Mouse (Mus musculus) kidney, postnatal 14 days (tissue): Measurements from ENCODE around the gene Gm16485.
A peak's percentile ranks its signal among the peaks of the same experiment; 100 is the strongest.

ENCODE experiments used
- DNase-seq: peaks from one replicate; pipeline ENCODE4 v3.0.0; 2022; ENCODE audit warnings: mixed read lengths

Gm16485 gene

DNA sequence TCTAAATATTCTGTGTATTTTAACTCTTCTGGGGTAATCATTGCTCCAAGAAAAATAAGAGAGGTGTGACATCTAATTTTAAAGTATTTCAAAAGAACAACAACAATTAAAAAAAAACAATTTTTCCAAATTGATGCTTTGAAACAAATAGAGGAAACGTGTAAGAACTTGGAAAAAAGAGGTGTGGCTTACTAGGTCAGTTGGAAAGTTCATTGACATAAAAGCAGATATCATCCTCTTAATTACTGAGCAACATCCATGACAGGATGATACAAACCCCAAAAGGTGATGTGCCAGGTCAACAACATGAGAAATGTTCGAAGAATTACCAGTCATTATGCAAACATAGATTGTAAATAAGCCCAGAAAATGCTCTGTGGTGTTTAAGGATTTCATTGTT, at the start of gene Gm16485:
Gm16485 (plus strand) TSS at position 301 of the 400 bp plus-strand sequence.
- no peak for DNase-seq

DNA sequence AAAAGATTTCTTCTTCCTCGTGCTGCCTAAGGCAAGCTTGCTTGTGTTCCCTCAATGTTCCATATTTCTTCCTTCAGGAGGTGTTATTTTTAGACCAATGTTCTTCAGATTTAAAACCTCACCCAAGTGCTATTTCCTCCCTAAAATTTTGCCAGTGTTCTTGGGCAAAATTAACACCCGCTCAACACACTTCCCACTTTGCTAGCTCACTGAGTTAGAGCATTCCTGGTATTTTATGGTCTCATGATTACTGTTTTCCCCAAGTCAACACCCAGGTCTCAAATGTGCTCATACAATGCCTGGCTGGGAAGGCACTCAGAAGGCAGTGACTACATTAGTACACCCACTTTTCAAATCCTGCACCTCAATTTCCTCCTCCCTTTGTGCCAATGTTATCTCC, 44.0 kb upstream of the Gm16485 start:
- DNase-seq: no peak

DNA sequence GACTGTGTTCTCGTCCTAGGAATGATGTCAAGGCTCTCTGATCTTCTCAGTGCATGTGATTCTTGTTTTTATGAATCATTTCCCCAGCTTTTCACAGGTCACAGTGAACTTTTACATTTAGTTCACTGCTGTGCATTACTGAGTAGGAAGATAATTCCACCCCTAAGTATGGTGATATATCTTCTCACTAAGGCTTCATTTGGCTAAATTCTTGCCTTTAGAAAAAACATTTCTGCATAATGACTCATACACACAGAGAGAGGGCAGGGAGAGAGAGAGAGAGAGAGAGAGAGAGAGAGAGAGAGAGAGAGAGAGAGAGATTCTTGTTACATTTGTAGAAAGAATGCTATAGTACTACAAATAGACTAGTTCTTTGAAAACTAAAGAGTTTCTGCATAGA, 33.8 kb upstream of the Gm16485 start:
- no peak for DNase-seq

DNA sequence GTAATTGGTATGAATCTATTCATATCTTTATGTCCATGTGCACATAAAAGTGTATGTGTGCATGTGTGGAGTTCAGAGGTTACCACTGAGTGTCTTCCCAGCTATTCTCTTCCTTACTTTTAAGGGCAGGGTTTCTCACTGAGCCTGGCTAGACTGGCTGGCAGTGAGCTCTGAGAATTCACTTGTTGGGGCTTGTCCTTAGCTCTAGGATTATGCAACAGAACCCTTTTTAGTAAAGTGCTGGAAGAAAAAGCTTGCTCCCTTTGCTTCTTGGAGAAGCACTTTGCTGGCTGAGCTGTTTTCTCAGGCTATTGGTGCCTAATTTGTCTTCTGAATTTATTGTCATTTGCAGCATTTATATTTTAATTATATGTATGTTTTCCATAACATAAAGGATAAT, 18.3 kb upstream of the Gm16485 start:
- DNase-seq: no peak

DNA sequence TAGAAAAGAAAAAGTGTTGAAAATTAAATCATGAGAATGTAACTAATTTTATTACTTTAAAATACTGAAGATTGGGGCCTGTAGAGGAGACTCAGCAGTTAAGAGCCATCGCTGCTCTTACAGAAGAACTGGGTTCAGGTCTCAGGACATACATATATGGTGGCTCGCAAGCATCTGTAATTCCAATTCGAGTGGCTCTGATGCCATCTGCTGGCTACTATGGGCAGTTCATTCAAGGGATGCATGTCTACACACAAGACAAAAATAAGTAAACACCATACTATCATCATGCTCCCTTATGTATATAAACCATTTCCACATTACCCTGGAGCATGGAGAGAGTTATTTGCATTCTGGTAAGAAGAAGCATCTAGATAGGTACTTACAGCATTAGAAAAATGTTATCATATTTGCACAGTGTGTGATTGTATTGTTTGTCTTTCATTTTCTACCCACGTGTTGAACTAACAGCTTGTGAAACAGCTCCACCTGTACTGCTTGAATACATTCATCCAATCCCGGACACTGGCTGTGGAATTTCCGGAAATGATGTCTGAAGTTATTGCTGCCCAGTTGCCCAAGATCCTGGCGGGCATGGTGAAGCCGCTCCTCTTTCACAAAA, 7.0 kb upstream of the Gm16485 start:
- peak; percentile 52 for DNase-seq

DNA sequence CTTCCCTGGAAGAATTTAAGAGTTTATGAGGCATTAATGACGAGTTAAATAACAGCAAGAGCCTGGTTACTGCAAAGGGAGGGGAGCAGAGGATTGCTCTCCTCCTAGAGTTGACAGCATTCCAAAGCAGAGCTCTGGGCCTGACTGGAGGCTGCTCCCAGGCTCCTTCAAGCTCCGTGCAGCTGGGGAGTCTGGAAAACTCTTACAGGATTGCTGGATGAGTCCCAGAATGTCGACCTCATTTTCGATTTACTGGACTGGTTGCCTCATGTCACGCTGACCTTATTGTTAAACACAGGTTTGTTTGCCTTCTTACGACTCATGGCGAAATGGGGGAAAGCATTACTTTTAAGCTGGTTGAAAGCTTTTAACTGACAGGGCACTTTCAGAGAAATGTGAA, 1.4 kb upstream of the Gm16485 start:
- peak; percentile 5 for DNase-seq

DNA sequence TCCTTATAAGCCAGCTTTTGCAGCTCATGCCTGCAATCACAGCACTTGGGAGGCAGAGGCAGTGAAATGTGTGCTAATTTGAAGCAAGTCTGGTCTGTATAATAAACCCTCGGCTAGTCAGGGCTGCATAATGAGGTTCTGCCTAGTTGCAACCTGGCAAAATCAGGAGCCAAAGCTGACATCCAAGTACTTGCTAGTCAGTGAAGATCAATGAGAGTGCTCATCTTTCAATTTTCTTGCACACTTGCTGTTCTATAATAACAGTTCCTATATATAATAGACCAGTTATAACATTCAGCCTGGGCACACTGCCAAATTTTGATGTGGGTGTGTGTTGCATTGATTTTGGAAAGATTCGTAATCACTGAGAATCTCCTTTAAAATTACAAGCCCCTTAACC, 6.2 kb downstream of the Gm16485 start:
- DNase-seq: no peak

DNA sequence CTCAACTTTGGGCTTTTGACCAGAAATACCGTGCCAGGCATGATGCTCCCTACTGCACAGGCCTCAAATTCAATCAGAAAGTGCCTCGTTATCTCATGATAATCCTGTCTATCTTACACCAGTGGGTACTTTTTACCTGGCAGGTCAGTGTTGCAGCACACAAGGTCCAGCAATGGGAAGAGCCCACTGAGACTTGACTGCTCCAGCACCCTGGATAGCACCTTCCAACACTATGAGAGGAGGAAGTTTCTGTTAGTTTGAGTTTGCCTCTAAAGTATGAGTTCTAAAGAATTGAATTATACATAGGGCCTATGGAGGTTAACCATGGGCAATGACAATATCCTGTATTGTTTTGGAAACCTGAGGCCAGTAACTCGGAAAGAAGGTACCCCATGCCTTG, 10.7 kb downstream of the Gm16485 start:
- DNase-seq: no peak

DNA sequence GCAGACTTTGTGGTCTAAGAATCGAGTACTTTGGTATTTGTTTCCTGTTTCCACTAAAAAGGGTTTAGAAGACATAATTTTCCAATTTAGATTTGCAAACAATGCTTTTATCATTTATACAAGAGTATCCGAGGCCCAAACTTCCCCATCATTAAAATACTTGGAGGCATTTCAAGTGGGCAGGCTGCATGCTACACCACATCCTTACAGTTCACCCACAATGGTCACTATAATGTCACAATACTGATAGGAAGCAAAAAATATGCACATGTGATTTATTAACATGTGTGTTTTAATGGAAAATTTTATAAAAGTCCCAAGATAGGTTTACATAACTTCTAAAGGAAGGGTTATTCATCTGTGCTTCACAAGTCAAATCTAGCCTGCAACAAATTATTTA, 24.9 kb downstream of the Gm16485 start:
- no peak for DNase-seq

DNA sequence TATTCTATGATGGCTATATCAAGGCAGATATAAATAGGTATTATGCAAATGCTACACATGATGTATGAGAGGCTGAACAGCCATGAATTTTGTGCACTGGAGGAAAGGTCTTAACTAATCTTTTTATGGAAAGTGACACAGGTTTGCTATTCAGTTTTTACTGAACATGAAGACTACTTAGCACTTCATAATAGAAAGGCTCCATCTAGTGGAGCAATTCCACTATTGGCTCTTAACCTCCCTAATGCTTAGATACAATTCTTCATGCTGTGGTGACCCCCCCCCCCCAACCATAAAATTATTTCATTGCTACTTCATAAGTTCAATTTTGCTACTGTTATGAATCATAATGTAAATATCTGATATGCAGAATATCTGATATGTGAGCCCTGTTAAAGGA, 29.6 kb downstream of the Gm16485 start:
- DNase-seq: no peak

DNA sequence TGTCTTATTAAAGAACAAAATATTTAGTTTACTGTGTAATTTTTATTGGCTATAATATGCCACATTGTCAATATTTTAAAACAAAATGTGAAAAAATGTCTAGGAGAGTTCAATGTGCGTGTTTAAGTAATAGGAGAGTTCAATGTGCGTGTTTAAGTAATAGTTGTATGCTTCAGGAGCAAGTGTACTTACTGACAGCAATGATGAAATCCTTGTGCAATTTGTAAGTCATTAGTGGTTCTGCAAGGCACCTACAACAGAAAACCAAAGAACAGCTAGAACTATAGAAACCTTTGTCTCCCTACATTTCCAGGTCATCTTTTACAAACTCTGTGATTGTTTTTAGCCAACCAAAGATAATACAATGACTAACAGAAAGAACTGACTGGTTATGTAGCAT, 43.5 kb downstream of the Gm16485 start:
- no peak for DNase-seq
